Mouse (Mus musculus) B cell, adult 2 months (primary cell): ENCODE data around the gene Meis3.

ENCODE experiments used
- DNase-seq, 2 experiments: peaks; one replicate each; pipeline ENCODE4 v3.0.0; 2022

Meis3 gene

GRCm38 (mm10) chr7:16174597-16175541, at the start of gene Meis3:
TSS of gene Meis3 (plus strand) at chr7:16175090.
- peak; percentile 62 to 64 for DNase-seq

- DNase-seq = no peak
These were observed 49.1 kb upstream of the Meis3 start for GRCm38 (mm10) chr7:16125829-16126228.

- DNase-seq = no peak
These were observed 46.5 kb upstream of the Meis3 start for GRCm38 (mm10) chr7:16128344-16128743.

GRCm38 (mm10) chr7:16128899-16129298, 46.0 kb upstream of the Meis3 start:
- no peak for DNase-seq

- peak; percentile 77 to 80 for DNase-seq
These were observed 45.5 kb upstream of the Meis3 start, which contains the start of gene Slc8a2 for GRCm38 (mm10) chr7:16129421-16129845. TSS of gene Slc8a2 (plus strand) at chr7:16129826.

GRCm38 (mm10) chr7:16129846-16130691, 44.8 kb upstream of the Meis3 start:
- no peak for DNase-seq

GRCm38 (mm10) chr7:16130956-16131634, 43.8 kb upstream of the Meis3 start:
- no peak for DNase-seq

- DNase-seq = no peak
These were observed 42.7 kb upstream of the Meis3 start for GRCm38 (mm10) chr7:16132161-16132581.

GRCm38 (mm10) chr7:16132926-16133325, 42.0 kb upstream of the Meis3 start:
- DNase-seq = no peak

GRCm38 (mm10) chr7:16133691-16134090, 41.2 kb upstream of the Meis3 start:
- DNase-seq = no peak

- no peak for DNase-seq
These were observed 39.9 kb upstream of the Meis3 start for GRCm38 (mm10) chr7:16134951-16135392.

GRCm38 (mm10) chr7:16146489-16147410, 28.1 kb upstream of the Meis3 start:
- no peak for DNase-seq

GRCm38 (mm10) chr7:16147643-16148042, 27.2 kb upstream of the Meis3 start:
- peak; percentile 70 to 74 for DNase-seq

- peak in 1 of 2 experiments; percentile 39 for DNase-seq
These were observed 25.6 kb upstream of the Meis3 start for GRCm38 (mm10) chr7:16149241-16149640.

- no peak for DNase-seq
These were observed 24.4 kb upstream of the Meis3 start for GRCm38 (mm10) chr7:16150191-16151145.

GRCm38 (mm10) chr7:16153522-16153921, 21.4 kb upstream of the Meis3 start:
- peak; percentile 74 to 76 for DNase-seq

GRCm38 (mm10) chr7:16155132-16155872, 19.6 kb upstream of the Meis3 start:
- DNase-seq = no peak

- DNase-seq = no peak
These were observed 18.7 kb upstream of the Meis3 start for GRCm38 (mm10) chr7:16156105-16156714.

GRCm38 (mm10) chr7:16158735-16159134, 16.2 kb upstream of the Meis3 start:
- DNase-seq = no peak
